Mouse (Mus musculus) kidney, embryonic 15.5 days (tissue): Measurements from ENCODE around the gene Kank1. TPM values are rescaled to one million over a fixed set of nuclear protein-coding genes. Genes with fewer than 3 reads are reported as not detected.

Experiments used
- ATAC-seq: fragments of 200-750 bp; cut with Nextera tagmentation; replicated peaks from 2 replicates; pipeline ENCODE4 v1.8.0; 2017; ENCODE audit warnings: moderate TSS enrichment; ENCODE audit not compliant: low FRiP score
- H3K27ac ChIP-seq: fragments of 300-500 bp; sonication (generic); 2 replicates; pipeline ENCODE4 v1.5.1; 2015; ENCODE audit warnings: mild to moderate bottlenecking, inconsistent platforms
- H3K27me3 ChIP-seq: fragments of 300-500 bp; sonication (generic); 2 replicates; pipeline ENCODE4 v1.6.1; 2015; ENCODE audit warnings: inconsistent platforms
- H3K36me3 ChIP-seq: fragments of 300-500 bp; sonication (generic); 2 replicates; pipeline ENCODE4 v1.6.1; 2015; ENCODE audit warnings: inconsistent platforms
- H3K4me1 ChIP-seq: fragments of 300-500 bp; sonication (generic); 2 replicates; pipeline ENCODE4 v1.6.1; 2015; ENCODE audit warnings: inconsistent platforms
- H3K4me2 ChIP-seq: fragments of 300-500 bp; sonication (generic); 2 replicates; pipeline ENCODE4 v1.6.1; 2015; ENCODE audit warnings: moderate library complexity, mild to moderate bottlenecking, inconsistent platforms
- H3K4me3 ChIP-seq: fragments of 300-500 bp; sonication (generic); replicated peaks from 2 replicates; pipeline ENCODE4 v1.5.1; 2015; ENCODE audit warnings: mild to moderate bottlenecking, inconsistent platforms
- H3K9ac ChIP-seq: fragments of 300-500 bp; sonication (generic); 2 replicates; pipeline ENCODE4 v1.6.1; 2015; ENCODE audit warnings: mild to moderate bottlenecking, inconsistent platforms
- H3K9me3 ChIP-seq: fragments of 300-500 bp; sonication (generic); replicated peaks from 2 replicates; pipeline ENCODE4 v1.6.1; 2016; ENCODE audit warnings: inconsistent platforms
- WGBS: fragments of 180-500 bp; shearing (Covaris S2); methylation state at CpG from one replicate; pipeline ENCODE4 v1.1.7; 2015; ENCODE audit warnings: mixed read lengths; 5-methylcytosine and 5-hydroxymethylcytosine counted together
- polyA plus RNA-seq: library from polyadenylated mRNA; unstranded; fragments of >200 nt; fragmentation: Nextera tagmentation; extraction: Ambion mirVana; gene quantifications from 2 replicates; pipeline ENCODE4 v1.2.1, GENCODE M21; 2015

Kank1 gene
- polyA plus RNA-seq, 1 experiment from 2014 or later = 26.5 TPM

- H3K27ac ChIP-seq = no peak overlapping the region
- WGBS = 80% methylated on average over 4 of the region's 4 CpGs
- H3K36me3 ChIP-seq = no peaks in the 10 kb centered on the region
- no peaks in the 10 kb centered on the region for H3K9me3 ChIP-seq
- no peak overlapping the region for H3K9ac ChIP-seq
- no peak overlapping the region for H3K4me3 ChIP-seq
- peaks cover 11% of the 10 kb centered on the region for H3K27me3 ChIP-seq
- ATAC-seq = no peak
- peaks cover 4% of the 10 kb centered on the region; the same call in 1 of the 2 replicates for H3K4me1 ChIP-seq
- H3K4me2 ChIP-seq = no peak overlapping the region
Measured at GRCm38 (mm10) chr19:25230058-25230974, 6.5 kb upstream of the Kank1 start.

GRCm38 (mm10) chr19:25230975-25231334 lies 5.8 kb upstream of the Kank1 start:
- H3K9ac ChIP-seq = no peak overlapping the region
- no peak overlapping the region for H3K4me2 ChIP-seq
- WGBS = 59% methylated on average over 4 of the region's 4 CpGs
- no peak for ATAC-seq
- H3K4me3 ChIP-seq = no peak overlapping the region
- H3K27ac ChIP-seq = no peak overlapping the region
- H3K9me3 ChIP-seq = no peaks in the 10 kb centered on the region
- peaks cover 4% of the 10 kb centered on the region; the same call in 1 of the 2 replicates for H3K4me1 ChIP-seq
- peaks cover 15% of the 10 kb centered on the region for H3K27me3 ChIP-seq
- no peaks in the 10 kb centered on the region for H3K36me3 ChIP-seq

GRCm38 (mm10) chr19:25232032-25232431 lies 4.7 kb upstream of the Kank1 start:
- 58% methylated on average over 10 of the region's 10 CpGs for WGBS
- Histone ChIP-seq H3K27ac (no peak overlapping the region), H3K4me1 (peaks cover 10% of the 10 kb centered on the region; the same call in 1 of the 2 replicates), H3K9ac (no peak overlapping the region), H3K4me3 (no peak overlapping the region), H3K36me3 (no peaks in the 10 kb centered on the region), H3K27me3 (peaks cover 24% of the 10 kb centered on the region), H3K4me2 (no peak overlapping the region), H3K9me3 (no peaks in the 10 kb centered on the region)
- no peak for ATAC-seq

GRCm38 (mm10) chr19:25237492-25238040 lies 791 bp downstream of the Kank1 start:
- H3K9me3 ChIP-seq = no peaks in the 10 kb centered on the region
- H3K27me3 ChIP-seq = peaks cover 42% of the 10 kb centered on the region
- WGBS = under 1% methylated on average over 35 of the region's 35 CpGs
- H3K9ac ChIP-seq = peak overlapping the region; percentile 57
- ATAC-seq = peak; percentile 52
- peak overlapping the region; percentile 89 for H3K27ac ChIP-seq
- H3K36me3 ChIP-seq = no peaks in the 10 kb centered on the region
- H3K4me2 ChIP-seq = peak overlapping the region; percentile 85
- H3K4me3 ChIP-seq = peak overlapping the region; percentile 64
- H3K4me1 ChIP-seq = peaks cover 16% of the 10 kb centered on the region

- H3K9me3 ChIP-seq = no peaks in the 10 kb centered on the region
Measured at GRCm38 (mm10) chr19:25238121-25238520, 1.3 kb downstream of the Kank1 start.

GRCm38 (mm10) chr19:25243566-25243965 lies 6.8 kb downstream of the Kank1 start:
- 62% methylated on average over 4 of the region's 4 CpGs for WGBS
- no peaks in the 10 kb centered on the region for H3K9me3 ChIP-seq
- H3K27ac ChIP-seq = no peak overlapping the region
- H3K27me3 ChIP-seq = peaks cover 9% of the 10 kb centered on the region
- H3K4me3 ChIP-seq = no peak overlapping the region
- H3K9ac ChIP-seq = no peak overlapping the region
- no peak for ATAC-seq
- no peak overlapping the region for H3K4me2 ChIP-seq
- no peaks in the 10 kb centered on the region for H3K36me3 ChIP-seq
- H3K4me1 ChIP-seq = peaks cover 8% of the 10 kb centered on the region

More at GRCm38 (mm10) chr19:25238121-25238520, 1.3 kb downstream of the Kank1 start:
- no peaks in the 10 kb centered on the region for H3K36me3 ChIP-seq
- peak overlapping the region; percentile 64 for H3K4me3 ChIP-seq
- 2% methylated on average over 13 of the region's 13 CpGs for WGBS
- H3K4me1 ChIP-seq = peaks cover 16% of the 10 kb centered on the region
- peak overlapping the region; percentile 85 for H3K4me2 ChIP-seq
- H3K9ac ChIP-seq = peak overlapping the region; percentile 31; the same call in 1 of the 2 replicates
- peaks cover 42% of the 10 kb centered on the region for H3K27me3 ChIP-seq
- ATAC-seq = no peak
- 0 out of 2 replicates have a peak overlapping the region, but pooled peaks have one; percentile 89 for H3K27ac ChIP-seq

GRCm38 (mm10) chr19:25246062-25246461 lies 9.3 kb downstream of the Kank1 start:
- peaks cover 12% of the 10 kb centered on the region for H3K4me1 ChIP-seq
- no peaks in the 10 kb centered on the region for H3K36me3 ChIP-seq
- no peak overlapping the region for H3K4me3 ChIP-seq
- no peak overlapping the region for H3K4me2 ChIP-seq
- no peaks in the 10 kb centered on the region for H3K27me3 ChIP-seq
- ATAC-seq = no peak
- H3K27ac ChIP-seq = no peak overlapping the region
- no peaks in the 10 kb centered on the region for H3K9me3 ChIP-seq
- 90% methylated on average over 8 of the region's 8 CpGs for WGBS
- H3K9ac ChIP-seq = no peak overlapping the region

GRCm38 (mm10) chr19:25247858-25248552 lies 11.2 kb downstream of the Kank1 start:
- ATAC-seq = no peak
- 81% methylated on average over 14 of the region's 14 CpGs for WGBS
- no peak overlapping the region for H3K9ac ChIP-seq

GRCm38 (mm10) chr19:25249230-25249629 lies 12.5 kb downstream of the Kank1 start:
- WGBS = 24% methylated on average over 13 of the region's 13 CpGs
- Histone ChIP-seq H3K36me3 (no peaks in the 10 kb centered on the region), H3K9me3 (no peaks in the 10 kb centered on the region), H3K4me2 (0 out of 2 replicates have a peak overlapping the region, but pooled peaks have one; percentile 19), H3K27me3 (no peaks in the 10 kb centered on the region), H3K9ac (no peak overlapping the region), H3K27ac (no peak overlapping the region), H3K4me1 (peaks cover 7% of the 10 kb centered on the region), H3K4me3 (no peak overlapping the region)
- ATAC-seq = no peak

More at GRCm38 (mm10) chr19:25247858-25248552, 11.2 kb downstream of the Kank1 start:
- no peak overlapping the region for H3K27ac ChIP-seq
- H3K4me2 ChIP-seq = no peak overlapping the region
- H3K4me1 ChIP-seq = peaks cover 10% of the 10 kb centered on the region
- no peaks in the 10 kb centered on the region for H3K9me3 ChIP-seq
- no peaks in the 10 kb centered on the region for H3K27me3 ChIP-seq
- H3K4me3 ChIP-seq = no peak overlapping the region
- no peaks in the 10 kb centered on the region for H3K36me3 ChIP-seq

- 81% methylated on average over 3 of the region's 3 CpGs for WGBS
- ATAC-seq = no peak
- Histone ChIP-seq H3K36me3 (no peaks in the 10 kb centered on the region), H3K9ac (no peak overlapping the region), H3K27ac (no peak overlapping the region), H3K27me3 (no peaks in the 10 kb centered on the region), H3K4me3 (no peak overlapping the region), H3K9me3 (no peaks in the 10 kb centered on the region), H3K4me1 (peaks cover 7% of the 10 kb centered on the region), H3K4me2 (no peak overlapping the region)
Measured at GRCm38 (mm10) chr19:25251610-25252140, 14.9 kb downstream of the Kank1 start.

- Histone ChIP-seq H3K4me3 (no peak overlapping the region), H3K27ac (no peak overlapping the region), H3K36me3 (no peaks in the 10 kb centered on the region), H3K4me1 (peaks cover 5% of the 10 kb centered on the region), H3K9me3 (no peaks in the 10 kb centered on the region), H3K9ac (no peak overlapping the region), H3K4me2 (no peak overlapping the region), H3K27me3 (no peaks in the 10 kb centered on the region)
- WGBS = 89% methylated on average over 6 of the region's 6 CpGs
- no peak for ATAC-seq
Measured at GRCm38 (mm10) chr19:25253198-25253597, 16.4 kb downstream of the Kank1 start.
